Mouse (Mus musculus) hindbrain, postnatal 0 days (tissue): ENCODE measurements at regions not wholly inside any gene's neighbourhood (a gene's known extent, or its start where the extent isn't known, plus 50 kb on each side); places are given as distances from the start of the nearest gene placed in this dataset.

Experiments
- ATAC-seq: fragments of 200-750 bp; cut with Nextera tagmentation; 2 replicates; pipeline ENCODE4 v1.8.0; 2017; ENCODE audit warnings: mild to moderate bottlenecking, moderate TSS enrichment, moderate library complexity
- DNase-seq: peaks from one replicate; pipeline ENCODE4 v3.0.0-alpha.2; 2015; ENCODE audit warnings: low spot score
- H3K27ac ChIP-seq: fragments of 300-500 bp; sonication (generic); 2 replicates; pipeline ENCODE4 v1.5.1; 2014; ENCODE audit warnings: mild to moderate bottlenecking
- H3K27me3 ChIP-seq: fragments of 300-500 bp; sonication (generic); 2 replicates; pipeline ENCODE4 v1.6.1; 2014; ENCODE audit warnings: low read length, mixed read lengths; ENCODE audit not compliant: insufficient read depth
- H3K36me3 ChIP-seq: fragments of 300-500 bp; sonication (generic); 2 replicates; pipeline ENCODE4 v1.6.1; 2014; ENCODE audit warnings: low read length, mixed read lengths; ENCODE audit not compliant: insufficient read depth
- H3K4me1 ChIP-seq: fragments of 300-500 bp; sonication (generic); 2 replicates; pipeline ENCODE4 v1.6.1; 2014; ENCODE audit warnings: antibody characterized with exemption, low read length, mixed read lengths; ENCODE audit not compliant: insufficient read depth
- H3K4me2 ChIP-seq: fragments of 300-500 bp; sonication (generic); 2 replicates; pipeline ENCODE4 v1.6.1; 2014; ENCODE audit warnings: low read depth, mild to moderate bottlenecking, low read length, moderate library complexity, mixed read lengths
- H3K4me3 ChIP-seq: fragments of 300-500 bp; sonication (generic); 2 replicates; pipeline ENCODE4 v1.5.1; 2014; ENCODE audit warnings: low read length
- H3K9ac ChIP-seq: fragments of 300-500 bp; sonication (generic); replicated peaks from 2 replicates; pipeline ENCODE4 v1.6.1; 2014; ENCODE audit warnings: mild to moderate bottlenecking, low read length, moderate library complexity, mixed read lengths
- H3K9me3 ChIP-seq: fragments of 300-500 bp; sonication (generic); 2 replicates; pipeline ENCODE4 v1.6.1; 2016; ENCODE audit warnings: low read length, mixed read lengths
- CTCF ChIP-seq: IDR thresholded peaks from 2 replicates; pipeline ENCODE4 v1.5.1; 2016; ENCODE audit warnings: antibody characterized with exemption, control low read depth, low read depth
- WGBS: fragments of 180-500 bp; shearing (Covaris S2); extraction: QIAGEN DNeasy Blood & Tissue Kit; methylation state at CpG from one replicate; pipeline ENCODE4 v1.1.7; 2014; 5-methylcytosine and 5-hydroxymethylcytosine counted together

GRCm38 (mm10) chr2:115460028-115460881 is 121.3 kb upstream of the BC052040 start:
- Histone ChIP-seq H3K9me3 (no peaks in the 10 kb centered on the region), H3K27me3 (no peaks in the 10 kb centered on the region), H3K27ac (no peak overlapping the region), H3K36me3 (no peaks in the 10 kb centered on the region), H3K4me1 (no peaks in the 10 kb centered on the region), H3K4me3 (no peak overlapping the region), H3K9ac (no peak overlapping the region), H3K4me2 (no peak overlapping the region)
- DNase-seq (no peak), ATAC-seq (no peak)
- TF ChIP-seq CTCF, result no peak
- 51% methylated on average over 5 of the region's 5 CpGs for WGBS

- Histone ChIP-seq H3K9ac (no peak overlapping the region), H3K4me1 (no peaks in the 10 kb centered on the region), H3K27me3 (no peaks in the 10 kb centered on the region), H3K4me3 (no peak overlapping the region), H3K9me3 (no peaks in the 10 kb centered on the region), H3K4me2 (no peak overlapping the region), H3K36me3 (no peaks in the 10 kb centered on the region), H3K27ac (no peak overlapping the region)
- no peak for TF ChIP-seq CTCF
- WGBS, result 50% methylated on average over 1 of the region's 1 CpGs
- ATAC-seq (no peak), DNase-seq (no peak)
Observed at GRCm38 (mm10) chr2:115460882-115461151, 120.7 kb upstream of the BC052040 start.

GRCm38 (mm10) chr2:115466170-115466569 is 115.3 kb upstream of the BC052040 start:
- 66% methylated on average over 4 of the region's 4 CpGs for whole genome bisulfite sequencing
- H3K36me3 ChIP-seq, result no peaks in the 10 kb centered on the region
- no peak for ATAC-seq
- H3K9me3 ChIP-seq, result no peaks in the 10 kb centered on the region
- no peak overlapping the region for H3K4me3 ChIP-seq
- no peaks in the 10 kb centered on the region for H3K27me3 ChIP-seq
- H3K27ac ChIP-seq, result no peak overlapping the region
- no peak overlapping the region for H3K9ac ChIP-seq
- no peak for DNase-seq
- no peaks in the 10 kb centered on the region for H3K4me1 ChIP-seq
- H3K4me2 ChIP-seq, result no peak overlapping the region
- TF ChIP-seq CTCF, result no peak

- H3K4me3 ChIP-seq, result no peak overlapping the region
- H3K4me1 ChIP-seq, result no peaks in the 10 kb centered on the region
- H3K9ac ChIP-seq, result no peak overlapping the region
- H3K27ac ChIP-seq, result no peak overlapping the region
- H3K27me3 ChIP-seq, result no peaks in the 10 kb centered on the region
- no peak overlapping the region for H3K4me2 ChIP-seq
- no peak for TF ChIP-seq CTCF
- ATAC-seq (no peak), DNase-seq (no peak)
- no peaks in the 10 kb centered on the region for H3K36me3 ChIP-seq
- H3K9me3 ChIP-seq, result no peaks in the 10 kb centered on the region
- 93% methylated on average over 11 of the region's 11 CpGs for WGBS
Observed at GRCm38 (mm10) chr2:115467107-115467745, 114.3 kb upstream of the BC052040 start.

- no peak overlapping the region for H3K9ac ChIP-seq
- H3K4me1 ChIP-seq, result no peaks in the 10 kb centered on the region
- no peaks in the 10 kb centered on the region for H3K27me3 ChIP-seq
- no peak for TF ChIP-seq CTCF
- no peak for ATAC-seq
- no peak for DNase-seq
- H3K36me3 ChIP-seq, result no peaks in the 10 kb centered on the region
- H3K4me2 ChIP-seq, result no peak overlapping the region
- no peaks in the 10 kb centered on the region for H3K9me3 ChIP-seq
- 84% methylated on average over 6 of the region's 6 CpGs for WGBS
- H3K4me3 ChIP-seq, result no peak overlapping the region
- no peak overlapping the region for H3K27ac ChIP-seq
Observed at GRCm38 (mm10) chr2:115467936-115468335, 113.6 kb upstream of the BC052040 start.

GRCm38 (mm10) chr2:115468471-115468909 is 113.0 kb upstream of the BC052040 start:
- ATAC-seq (no peak), DNase-seq (no peak)
- Histone ChIP-seq H3K9me3 (no peaks in the 10 kb centered on the region), H3K4me1 (no peaks in the 10 kb centered on the region), H3K9ac (no peak overlapping the region), H3K36me3 (no peaks in the 10 kb centered on the region), H3K4me2 (no peak overlapping the region), H3K27ac (no peak overlapping the region), H3K4me3 (no peak overlapping the region), H3K27me3 (no peaks in the 10 kb centered on the region)
- TF ChIP-seq CTCF, result no peak
- 60% methylated on average over 7 of the region's 7 CpGs for WGBS
